Mouse (Mus musculus) stomach, embryonic 15.5 days (tissue): ENCODE measurements around the gene Ccdc38. TPM values are rescaled to one million over a fixed set of nuclear protein-coding genes. Genes with fewer than 3 reads are reported as not detected.

Experiments used
- ATAC-seq: fragments of 200-750 bp; cut with Nextera tagmentation; 2 replicates; pipeline ENCODE4 v1.8.0; 2017; ENCODE audit warnings: low read depth, moderate number of reproducible peaks, moderate TSS enrichment; ENCODE audit not compliant: insufficient read depth, low FRiP score
- H3K27ac ChIP-seq: fragments of 300-500 bp; sonication (generic); 2 replicates; pipeline ENCODE4 v1.5.1; 2015; ENCODE audit warnings: mild to moderate bottlenecking, inconsistent platforms
- H3K27me3 ChIP-seq: fragments of 300-500 bp; sonication (generic); replicated peaks from 2 replicates; pipeline ENCODE4 v1.6.1; 2015; ENCODE audit warnings: inconsistent platforms
- H3K36me3 ChIP-seq: fragments of 300-500 bp; sonication (generic); 2 replicates; pipeline ENCODE4 v1.6.1; 2015; ENCODE audit warnings: inconsistent platforms
- H3K4me1 ChIP-seq: fragments of 300-500 bp; sonication (generic); 2 replicates; pipeline ENCODE4 v1.6.1; 2015; ENCODE audit warnings: inconsistent platforms
- H3K4me2 ChIP-seq: fragments of 300-500 bp; sonication (generic); 2 replicates; pipeline ENCODE4 v1.6.1; 2015; ENCODE audit warnings: mild to moderate bottlenecking, inconsistent platforms
- H3K4me3 ChIP-seq: fragments of 300-500 bp; sonication (generic); replicated peaks from 2 replicates; pipeline ENCODE4 v1.5.1; 2015; ENCODE audit warnings: inconsistent platforms
- H3K9ac ChIP-seq: fragments of 300-500 bp; sonication (generic); 2 replicates; pipeline ENCODE4 v1.6.1; 2015; ENCODE audit warnings: inconsistent platforms
- H3K9me3 ChIP-seq: fragments of 300-500 bp; sonication (generic); 2 replicates; pipeline ENCODE4 v1.6.1; 2016; ENCODE audit warnings: inconsistent platforms
- WGBS: fragments of 180-500 bp; shearing (Covaris S2); methylation state at CpG from one replicate; pipeline ENCODE4 v1.1.7; 2015; 5-methylcytosine and 5-hydroxymethylcytosine counted together
- polyA plus RNA-seq: library from polyadenylated mRNA; unstranded; fragments of >200 nt; fragmentation: Nextera tagmentation; extraction: Ambion mirVana; gene quantifications from 2 replicates; pipeline ENCODE4 v1.2.1, GENCODE M21; 2015

Ccdc38 gene
- 0.40 and 0.55 TPM in 2 replicates for polyA plus RNA-seq

DNA sequence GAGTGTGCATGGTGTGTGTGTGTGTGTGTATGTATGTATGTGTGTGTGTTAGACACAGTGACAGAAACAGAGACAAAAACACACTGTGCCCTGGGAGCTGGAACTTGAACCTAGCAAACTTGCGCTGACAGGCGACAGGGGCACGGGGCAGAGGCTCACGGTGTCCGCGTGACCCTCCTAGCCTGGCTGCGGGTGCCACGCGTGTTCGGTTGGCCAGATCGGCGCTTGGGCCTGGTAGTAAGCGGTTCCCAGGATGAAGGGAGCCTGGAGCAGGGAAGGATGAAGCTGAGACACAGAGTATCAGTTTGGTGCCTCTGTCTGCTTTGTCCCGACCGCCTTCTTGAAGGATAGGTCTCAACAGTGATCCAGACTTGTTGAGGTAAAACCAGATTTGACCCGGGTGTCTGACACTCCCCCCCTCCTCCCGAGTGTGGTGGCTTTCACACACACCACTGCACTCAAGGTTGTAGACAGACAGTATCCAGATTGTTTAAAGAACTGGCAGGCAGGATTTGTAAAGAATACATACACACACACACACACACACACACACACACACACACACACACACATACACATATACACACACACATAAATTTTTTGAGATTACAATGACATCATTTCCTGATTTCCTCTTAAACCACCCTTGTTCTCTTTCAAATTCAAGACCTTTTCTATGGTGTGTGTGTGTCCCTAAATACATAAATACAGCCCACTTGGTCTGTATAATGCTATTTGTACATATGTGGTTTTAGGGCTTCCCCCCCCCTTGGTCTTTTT is at the start of gene Ccdc38:
Ccdc38 (plus strand) TSS at position 202 of the 780 bp plus-strand sequence.
- H3K9ac ChIP-seq, result peak within 1 kb of the TSS; percentile 25; the same call in 1 of the 2 replicates
- H3K4me2 ChIP-seq, result peak within 1 kb of the TSS; percentile 76
- H3K4me3 ChIP-seq, result peak within 1 kb of the TSS; percentile 43
- H3K4me1 ChIP-seq, result peaks cover 11% of the 10 kb centered on the region
- ATAC-seq, result no peak
- no peaks in the 10 kb centered on the region for H3K9me3 ChIP-seq
- H3K36me3 ChIP-seq, result no peaks in the 10 kb centered on the region
- 61% methylated on average over 17 of the region's 17 CpGs for WGBS
- no peaks in the 10 kb centered on the region for H3K27me3 ChIP-seq
- H3K27ac ChIP-seq, result no peak within 1 kb of the TSS

GRCm38 (mm10) chr10:93500864-93501263 is 39.6 kb upstream of the Ccdc38 start:
- H3K36me3 ChIP-seq, result no peaks in the 10 kb centered on the region
- H3K9ac ChIP-seq, result no peak overlapping the region
- H3K4me3 ChIP-seq, result no peak overlapping the region
- ATAC-seq, result no peak
- H3K9me3 ChIP-seq, result no peaks in the 10 kb centered on the region
- no peaks in the 10 kb centered on the region for H3K4me1 ChIP-seq
- WGBS, result 60% methylated on average over 10 of the region's 10 CpGs
- no peak overlapping the region for H3K27ac ChIP-seq
- no peaks in the 10 kb centered on the region for H3K27me3 ChIP-seq
- H3K4me2 ChIP-seq, result no peak overlapping the region

- Histone ChIP-seq H3K27ac (no peak overlapping the region), H3K9me3 (no peaks in the 10 kb centered on the region), H3K27me3 (no peaks in the 10 kb centered on the region), H3K4me3 (no peak overlapping the region), H3K36me3 (no peaks in the 10 kb centered on the region), H3K9ac (no peak overlapping the region), H3K4me2 (no peak overlapping the region), H3K4me1 (no peaks in the 10 kb centered on the region)
- no peak for ATAC-seq
- WGBS, result 76% methylated on average over 10 of the region's 10 CpGs
These were observed 39.1 kb upstream of the Ccdc38 start for GRCm38 (mm10) chr10:93501346-93501745.

DNA sequence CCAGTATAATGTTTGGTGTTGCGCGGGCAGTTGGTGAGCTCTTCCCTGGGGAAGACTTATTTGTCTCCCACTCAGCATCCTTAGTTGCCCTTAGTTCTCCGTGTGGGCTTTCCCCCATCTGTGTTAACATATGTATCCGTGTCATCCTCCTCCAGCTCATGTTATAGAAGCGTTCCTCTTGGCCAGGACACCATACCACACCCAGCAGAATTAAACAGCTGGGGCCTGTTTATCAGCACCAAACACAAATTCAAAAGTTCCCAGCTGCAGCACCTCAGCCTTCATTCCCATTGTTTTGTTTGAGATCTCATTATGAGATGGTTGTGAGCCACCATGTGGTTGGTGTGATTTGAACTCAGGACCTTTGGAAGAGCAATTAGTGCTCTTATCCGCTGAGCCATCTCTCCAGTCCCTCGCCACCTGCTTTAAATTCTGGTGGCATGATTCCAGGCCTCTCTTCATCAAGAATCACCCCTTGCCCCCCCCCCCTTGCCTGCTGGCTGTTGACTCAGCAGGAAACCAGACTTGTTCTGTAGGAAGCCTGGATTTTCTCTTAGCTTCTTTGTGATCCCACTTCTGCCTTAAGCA is 32.0 kb upstream of the Ccdc38 start:
- 68% methylated on average over 7 of the region's 7 CpGs for WGBS
- Histone ChIP-seq H3K27ac (no peak overlapping the region), H3K4me2 (no peak overlapping the region), H3K4me1 (no peaks in the 10 kb centered on the region), H3K9me3 (no peaks in the 10 kb centered on the region), H3K36me3 (no peaks in the 10 kb centered on the region), H3K27me3 (no peaks in the 10 kb centered on the region), H3K9ac (no peak overlapping the region), H3K4me3 (no peak overlapping the region)
- ATAC-seq, result no peak

DNA sequence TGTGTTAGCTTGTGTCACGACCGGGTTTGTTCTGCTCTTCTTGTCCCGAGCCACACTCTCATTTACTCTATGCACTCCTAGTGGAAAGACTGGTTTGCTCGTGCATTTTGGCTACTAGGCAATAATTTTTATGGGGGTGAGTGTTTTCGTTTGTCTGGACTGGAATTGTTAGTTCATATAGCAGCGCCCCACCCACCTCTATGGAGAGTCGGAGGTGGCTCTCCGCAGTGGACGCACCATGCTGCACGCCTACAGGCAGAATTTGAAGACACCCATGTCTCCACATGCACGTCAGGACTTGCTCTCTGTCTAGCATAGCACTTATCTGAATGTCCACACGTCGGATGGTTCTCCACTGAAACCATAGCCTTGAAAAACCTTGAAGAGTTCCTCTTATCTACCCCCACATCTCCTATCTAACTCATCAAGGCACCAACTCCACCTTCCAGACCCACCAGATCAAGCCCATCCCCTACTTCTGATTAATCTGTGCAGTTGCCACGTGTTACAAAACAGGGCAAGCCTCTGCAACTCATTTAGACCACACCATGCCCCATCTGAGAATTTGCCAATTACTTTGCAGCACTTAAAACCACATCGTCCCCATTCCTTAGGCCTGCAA is 30.8 kb upstream of the Ccdc38 start:
- Histone ChIP-seq H3K27ac (no peak overlapping the region), H3K4me2 (no peak overlapping the region), H3K4me1 (no peaks in the 10 kb centered on the region), H3K4me3 (no peak overlapping the region), H3K9me3 (no peaks in the 10 kb centered on the region), H3K9ac (no peak overlapping the region), H3K36me3 (no peaks in the 10 kb centered on the region), H3K27me3 (no peaks in the 10 kb centered on the region)
- 82% methylated on average over 15 of the region's 15 CpGs for WGBS
- no peak for ATAC-seq

GRCm38 (mm10) chr10:93515419-93515818 is 25.0 kb upstream of the Ccdc38 start:
- no peaks in the 10 kb centered on the region for H3K27me3 ChIP-seq
- H3K9me3 ChIP-seq, result no peaks in the 10 kb centered on the region
- no peaks in the 10 kb centered on the region for H3K4me1 ChIP-seq
- no peaks in the 10 kb centered on the region for H3K36me3 ChIP-seq
- H3K4me3 ChIP-seq, result no peak overlapping the region
- no peak overlapping the region for H3K9ac ChIP-seq
- WGBS, result 24% methylated on average over 1 of the region's 1 CpGs
- no peak overlapping the region for H3K4me2 ChIP-seq
- no peak overlapping the region for H3K27ac ChIP-seq
- ATAC-seq, result no peak

DNA sequence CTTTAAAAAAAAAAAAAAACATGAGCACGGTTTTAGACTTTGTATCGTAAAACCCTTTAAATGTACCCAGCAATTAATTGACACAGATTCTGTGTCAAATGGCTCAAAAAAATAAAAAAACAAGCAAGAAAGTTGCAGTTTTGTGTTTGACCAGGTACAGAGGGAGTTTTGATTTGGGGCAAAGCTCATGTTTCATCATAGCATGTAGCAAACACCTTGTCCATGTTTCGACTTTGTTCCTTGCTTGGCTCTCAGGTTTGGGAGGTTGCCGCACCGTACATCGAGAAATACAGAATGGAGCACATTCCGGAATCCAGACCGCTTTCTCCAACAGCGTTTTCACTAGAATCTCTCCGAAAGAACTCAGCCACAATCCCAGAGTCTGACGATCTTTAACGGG is 24.5 kb upstream of the Ccdc38 start:
- Histone ChIP-seq H3K9ac (no peak overlapping the region), H3K27me3 (no peaks in the 10 kb centered on the region), H3K36me3 (no peaks in the 10 kb centered on the region), H3K4me3 (no peak overlapping the region), H3K4me1 (no peaks in the 10 kb centered on the region), H3K4me2 (no peak overlapping the region), H3K9me3 (no peaks in the 10 kb centered on the region), H3K27ac (no peak overlapping the region)
- ATAC-seq, result no peak
- 79% methylated on average over 12 of the region's 12 CpGs for WGBS

- Histone ChIP-seq H3K27ac (no peak overlapping the region), H3K4me3 (no peak overlapping the region), H3K4me1 (no peaks in the 10 kb centered on the region), H3K9me3 (no peaks in the 10 kb centered on the region), H3K4me2 (no peak overlapping the region), H3K36me3 (no peaks in the 10 kb centered on the region), H3K27me3 (no peaks in the 10 kb centered on the region), H3K9ac (no peak overlapping the region)
- WGBS, result 11% methylated on average over 4 of the region's 4 CpGs
- ATAC-seq, result peak; percentile 89
These were observed 22.7 kb upstream of the Ccdc38 start for GRCm38 (mm10) chr10:93517754-93518153.

- H3K9me3 ChIP-seq, result no peaks in the 10 kb centered on the region
- no peak overlapping the region for H3K4me3 ChIP-seq
- no peaks in the 10 kb centered on the region for H3K27me3 ChIP-seq
- H3K27ac ChIP-seq, result no peak overlapping the region
- ATAC-seq, result no peak
- H3K36me3 ChIP-seq, result no peaks in the 10 kb centered on the region
- no peak overlapping the region for H3K9ac ChIP-seq
- no peak overlapping the region for H3K4me2 ChIP-seq
- WGBS, result 61% methylated on average over 4 of the region's 4 CpGs
- H3K4me1 ChIP-seq, result no peaks in the 10 kb centered on the region
These were observed 22.2 kb upstream of the Ccdc38 start for GRCm38 (mm10) chr10:93518186-93518585.

DNA sequence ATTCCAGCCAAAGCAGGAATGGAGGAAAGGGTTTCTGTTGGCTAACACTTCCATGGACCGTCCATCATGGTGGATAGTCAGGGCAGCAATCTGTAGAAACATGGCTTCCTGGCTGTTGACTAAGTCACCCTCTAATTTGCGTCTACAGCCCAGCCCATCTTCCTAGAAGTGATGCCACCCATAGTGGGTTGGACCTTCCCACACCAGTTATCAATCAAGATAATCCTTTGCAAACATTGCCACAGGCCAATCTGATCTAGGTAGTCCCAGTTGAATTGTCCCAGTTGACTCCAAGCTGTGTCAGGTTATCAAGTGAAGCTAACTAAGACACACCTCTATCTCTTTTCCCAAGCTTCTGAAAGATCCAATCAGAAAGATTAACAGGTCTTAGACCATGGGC is 21.8 kb upstream of the Ccdc38 start:
- 74% methylated on average over 2 of the region's 2 CpGs for WGBS
- Histone ChIP-seq H3K27me3 (no peaks in the 10 kb centered on the region), H3K9ac (no peak overlapping the region), H3K4me1 (no peaks in the 10 kb centered on the region), H3K9me3 (no peaks in the 10 kb centered on the region), H3K27ac (no peak overlapping the region), H3K4me3 (no peak overlapping the region), H3K36me3 (no peaks in the 10 kb centered on the region), H3K4me2 (no peak overlapping the region)
- no peak for ATAC-seq

DNA sequence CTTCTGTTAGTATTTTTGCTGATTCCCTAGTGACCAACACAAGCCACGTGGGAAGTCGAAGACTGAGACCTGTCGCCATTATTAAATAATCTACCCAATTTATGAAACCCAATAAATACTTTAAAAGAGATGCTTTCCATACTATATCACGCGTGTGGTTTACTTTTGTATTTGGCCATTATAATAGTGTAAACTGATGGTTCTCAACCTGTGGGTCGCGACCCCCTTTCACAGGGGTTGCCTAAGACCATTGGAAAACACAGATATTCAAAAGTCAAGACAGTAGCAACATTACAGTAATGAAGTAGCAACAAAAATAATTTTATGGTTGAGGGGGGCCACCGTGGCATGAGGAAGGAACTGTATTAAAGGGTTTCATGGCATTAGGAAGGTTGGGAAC is 21.3 kb upstream of the Ccdc38 start:
- Histone ChIP-seq H3K36me3 (no peaks in the 10 kb centered on the region), H3K27me3 (no peaks in the 10 kb centered on the region), H3K4me1 (no peaks in the 10 kb centered on the region), H3K9ac (no peak overlapping the region), H3K4me3 (no peak overlapping the region), H3K4me2 (no peak overlapping the region), H3K27ac (no peak overlapping the region), H3K9me3 (no peaks in the 10 kb centered on the region)
- no peak for ATAC-seq
- 88% methylated on average over 8 of the region's 8 CpGs for WGBS

DNA sequence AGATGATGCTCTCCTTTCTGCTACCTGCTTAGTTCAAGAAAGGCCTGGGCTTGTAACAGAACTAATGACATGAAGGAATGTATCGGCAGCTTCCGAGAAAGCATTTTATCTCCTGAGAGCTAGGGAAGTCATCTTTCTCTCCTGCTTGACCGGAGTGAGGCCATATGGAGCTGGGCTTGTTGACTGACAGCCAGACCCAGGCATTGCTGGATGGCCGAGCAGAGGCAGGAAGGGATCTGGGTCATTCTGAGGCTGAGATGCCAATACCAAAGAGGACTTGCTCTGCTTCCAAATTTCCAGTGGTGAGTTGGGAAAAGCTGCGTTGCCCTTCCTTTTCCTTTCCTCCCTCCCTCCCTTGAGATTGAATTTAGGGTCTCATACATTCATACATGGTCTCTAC is 20.7 kb upstream of the Ccdc38 start:
- no peak overlapping the region for H3K9ac ChIP-seq
- no peak overlapping the region for H3K4me3 ChIP-seq
- no peaks in the 10 kb centered on the region for H3K36me3 ChIP-seq
- no peak for ATAC-seq
- no peaks in the 10 kb centered on the region for H3K9me3 ChIP-seq
- no peak overlapping the region for H3K27ac ChIP-seq
- H3K27me3 ChIP-seq, result no peaks in the 10 kb centered on the region
- no peaks in the 10 kb centered on the region for H3K4me1 ChIP-seq
- H3K4me2 ChIP-seq, result no peak overlapping the region
- WGBS, result 69% methylated on average over 5 of the region's 5 CpGs
